Mouse (Mus musculus): ENCODE results near the gene Vdac2.
A peak's percentile ranks its signal among the peaks of the same experiment; 100 is the strongest.

DNA sequence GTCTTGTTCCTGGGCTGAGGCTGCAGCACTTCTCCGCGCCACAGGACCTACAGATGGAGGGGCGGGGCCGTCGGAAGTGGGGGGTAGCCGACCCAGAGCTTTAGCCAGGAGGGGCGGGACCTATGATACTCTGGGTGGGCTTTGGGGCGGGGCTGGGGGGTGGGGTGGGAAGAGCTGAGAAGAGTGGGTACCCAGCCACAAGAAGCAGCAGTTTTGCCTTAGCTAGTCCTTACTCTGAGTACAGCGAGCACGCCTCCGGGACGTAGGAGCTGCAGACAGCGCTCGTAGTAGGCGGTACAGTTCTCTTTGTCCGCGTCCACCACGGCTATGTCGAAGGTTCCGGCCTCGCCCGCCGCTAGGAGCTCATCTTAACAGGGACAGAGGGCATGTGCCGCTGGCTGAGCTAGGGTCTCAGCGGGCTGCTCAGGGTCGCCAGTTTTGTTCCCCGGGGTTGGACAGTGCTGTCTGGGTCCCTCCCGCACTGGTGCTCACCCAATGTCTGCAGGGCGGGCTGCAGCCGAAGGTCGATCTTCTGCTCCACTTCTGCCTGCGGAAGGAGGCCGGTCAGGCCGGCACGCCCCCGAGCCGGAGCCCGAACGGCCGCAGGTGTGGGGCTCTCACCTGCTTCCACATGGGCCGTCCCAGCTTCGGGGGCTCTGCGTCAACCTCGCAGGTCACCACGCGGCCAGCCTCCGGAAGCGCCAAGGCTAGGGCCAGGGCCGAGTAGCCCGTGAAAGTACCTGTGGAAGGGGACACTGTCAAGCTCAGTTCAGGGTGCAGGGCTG, 22.5 kb downstream of the Vdac2 start:
- TF ChIP-seq CTCF (IDR thresholded peaks at IDR 0.05; ENCODE audit: control insufficient read depth, insufficient read depth, low read length) (no peak), POLR2A (IDR thresholded peaks at IDR 0.05; ENCODE audit: borderline replicate concordance, control insufficient read depth, low read depth, low read length) (peak; percentile 47; the same call in 1 of the 2 replicates)
